Mouse (Mus musculus) cerebellum, adult 9-11 months (tissue): ENCODE measurements around the gene Dock4.

Experiments
- DNase-seq: peaks from one replicate; pipeline ENCODE4 v3.0.0; 2022

The Dock4 gene

GRCm38 (mm10) chr12:40512994-40513393 lies 67.2 kb downstream of the Dock4 start:
- no peak for DNase-seq

GRCm38 (mm10) chr12:40514021-40514420 lies 68.3 kb downstream of the Dock4 start:
- no peak for DNase-seq

GRCm38 (mm10) chr12:40522468-40522867 lies 76.7 kb downstream of the Dock4 start:
- no peak for DNase-seq

- no peak for DNase-seq
Measured at GRCm38 (mm10) chr12:40523020-40523419, 77.3 kb downstream of the Dock4 start.

- DNase-seq: no peak
Measured at GRCm38 (mm10) chr12:40525045-40525444, 79.3 kb downstream of the Dock4 start.

- DNase-seq: no peak
Measured at GRCm38 (mm10) chr12:40535655-40536618, 90.2 kb downstream of the Dock4 start.

GRCm38 (mm10) chr12:40537826-40538225 lies 92.1 kb downstream of the Dock4 start:
- no peak for DNase-seq

GRCm38 (mm10) chr12:40538318-40538717 lies 92.6 kb downstream of the Dock4 start:
- no peak for DNase-seq

- DNase-seq: no peak
Measured at GRCm38 (mm10) chr12:40538780-40539179, 93.0 kb downstream of the Dock4 start.

- no peak for DNase-seq
Measured at GRCm38 (mm10) chr12:40544273-40544672, 98.5 kb downstream of the Dock4 start.

- no peak for DNase-seq
Measured at GRCm38 (mm10) chr12:40546827-40547226, 101.1 kb downstream of the Dock4 start.

GRCm38 (mm10) chr12:40551317-40551716 lies 105.6 kb downstream of the Dock4 start:
- DNase-seq: no peak

- no peak for DNase-seq
Measured at GRCm38 (mm10) chr12:40552201-40552600, 106.4 kb downstream of the Dock4 start.

GRCm38 (mm10) chr12:40553929-40554328 lies 108.2 kb downstream of the Dock4 start:
- no peak for DNase-seq

- no peak for DNase-seq
Measured at GRCm38 (mm10) chr12:40554941-40555511, 109.3 kb downstream of the Dock4 start.

GRCm38 (mm10) chr12:40558600-40558999 lies 112.8 kb downstream of the Dock4 start:
- no peak for DNase-seq

- no peak for DNase-seq
Measured at GRCm38 (mm10) chr12:40559103-40559502, 113.4 kb downstream of the Dock4 start.

- DNase-seq: no peak
Measured at GRCm38 (mm10) chr12:40563703-40564102, 118.0 kb downstream of the Dock4 start.

GRCm38 (mm10) chr12:40564261-40564660 lies 118.5 kb downstream of the Dock4 start:
- no peak for DNase-seq

- DNase-seq: no peak
Measured at GRCm38 (mm10) chr12:40568365-40568885, 122.7 kb downstream of the Dock4 start.

GRCm38 (mm10) chr12:40568971-40569968 lies 123.5 kb downstream of the Dock4 start:
- no peak for DNase-seq

GRCm38 (mm10) chr12:40570250-40570649 lies 124.5 kb downstream of the Dock4 start:
- DNase-seq: no peak

GRCm38 (mm10) chr12:40574051-40574450 lies 128.3 kb downstream of the Dock4 start:
- DNase-seq: no peak
